Mouse (Mus musculus): ENCODE data around the gene Frmd6.

Frmd6 gene

DNA sequence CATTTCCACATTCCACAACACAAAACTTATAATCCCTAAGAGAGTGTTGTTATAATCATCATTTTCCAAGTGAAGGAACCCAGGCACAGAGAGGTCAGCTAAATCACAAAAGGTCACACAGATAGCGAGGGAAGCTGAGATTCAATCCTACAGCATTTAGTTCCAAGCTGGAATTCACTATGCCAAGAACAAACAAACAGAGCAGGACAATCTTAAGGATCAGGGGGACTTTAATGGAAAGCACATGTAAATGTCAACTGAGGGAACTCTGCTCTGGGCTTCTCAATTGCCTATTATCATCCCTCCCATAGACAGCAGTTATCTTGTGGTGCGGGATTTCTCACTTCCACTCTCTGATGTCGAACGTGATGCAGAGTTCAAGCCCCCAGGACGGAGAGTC is 17.8 kb upstream of the Frmd6 start:
- no peak for ATAC-seq (ENCODE audit: insufficient number of reproducible peaks, low FRiP score, low TSS enrichment)

DNA sequence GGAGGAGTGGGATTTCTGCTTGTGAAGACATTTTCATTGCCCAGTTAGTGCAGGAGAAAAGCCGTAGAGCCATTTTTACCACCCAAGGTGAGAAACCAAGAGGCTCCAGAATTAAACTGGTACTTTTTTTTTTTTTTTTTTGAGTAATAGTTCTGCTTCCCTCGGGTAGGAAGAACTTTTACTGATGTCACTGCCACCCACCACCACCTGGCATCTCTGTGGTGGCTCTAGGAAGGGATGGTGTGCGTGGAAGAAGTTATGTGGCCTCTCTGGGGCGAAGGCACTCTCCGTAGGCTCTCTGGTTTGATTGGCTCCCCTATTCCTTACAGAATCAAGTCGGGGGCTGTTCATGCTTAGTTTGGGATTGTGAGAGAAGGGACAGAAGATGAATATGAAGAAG is 17.3 kb upstream of the Frmd6 start:
- no peak for ATAC-seq (ENCODE audit: insufficient number of reproducible peaks, low FRiP score, low TSS enrichment)

DNA sequence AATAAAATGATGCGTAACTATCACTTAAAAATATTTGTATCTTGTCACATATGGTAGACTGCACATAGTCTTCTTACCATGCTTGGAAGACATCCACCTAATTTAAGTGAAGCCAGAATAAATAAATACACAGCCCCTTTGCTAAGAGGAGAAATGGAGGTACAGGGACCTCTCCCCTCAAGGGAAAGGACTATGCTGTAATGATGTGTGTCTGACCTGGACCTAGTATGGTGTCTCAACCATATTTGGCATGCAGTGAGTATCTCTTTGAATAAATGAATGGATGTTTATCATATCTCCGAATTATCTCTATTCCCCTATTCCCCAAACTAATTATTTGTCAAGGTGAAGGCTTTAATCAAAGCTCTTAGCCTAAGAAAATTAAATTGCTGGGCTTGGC is 15.4 kb upstream of the Frmd6 start:
- no peak for ATAC-seq (ENCODE audit: insufficient number of reproducible peaks, low FRiP score, low TSS enrichment)

DNA sequence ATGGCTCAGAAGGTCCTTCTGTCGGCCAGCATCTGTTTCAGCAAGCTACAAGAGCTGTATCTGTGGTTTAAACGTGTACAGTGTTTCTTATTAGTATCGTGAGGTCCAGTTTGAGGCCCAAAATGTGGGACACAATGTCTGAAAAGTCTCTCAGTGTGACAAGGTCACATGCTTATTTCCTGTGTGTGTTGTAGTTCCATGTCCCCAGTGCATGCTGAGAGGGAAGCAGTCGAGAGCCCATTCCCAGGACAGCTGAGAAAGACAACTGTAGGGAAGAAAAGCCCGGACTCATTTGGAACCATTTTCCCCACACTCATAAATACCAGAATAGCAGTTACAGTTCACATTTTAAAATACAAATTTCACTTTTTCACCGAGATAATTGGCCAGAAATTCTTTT is 13.5 kb upstream of the Frmd6 start:
- no peak for ATAC-seq (ENCODE audit: insufficient number of reproducible peaks, low FRiP score, low TSS enrichment)

DNA sequence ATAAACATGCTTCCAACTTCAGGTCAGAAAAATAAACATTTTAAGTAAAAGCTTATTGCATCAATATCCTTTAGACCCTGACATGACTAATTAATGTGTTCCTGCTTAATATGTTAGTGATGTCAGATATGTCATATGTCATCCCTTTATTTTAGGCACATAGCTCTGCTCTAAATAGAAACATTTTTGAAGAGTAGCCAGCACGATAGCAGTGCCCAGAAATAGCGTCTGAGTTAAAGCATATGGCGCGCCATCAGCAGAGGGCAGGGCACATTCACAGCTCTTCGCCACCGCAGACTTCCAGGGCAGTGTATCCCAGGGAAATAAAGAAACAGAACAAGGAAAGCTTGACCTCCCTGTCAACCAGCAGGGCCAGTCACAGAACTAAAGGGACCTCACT is 13.1 kb upstream of the Frmd6 start:
- peak; percentile 89 for ATAC-seq (ENCODE audit: insufficient number of reproducible peaks, low FRiP score, low TSS enrichment)

DNA sequence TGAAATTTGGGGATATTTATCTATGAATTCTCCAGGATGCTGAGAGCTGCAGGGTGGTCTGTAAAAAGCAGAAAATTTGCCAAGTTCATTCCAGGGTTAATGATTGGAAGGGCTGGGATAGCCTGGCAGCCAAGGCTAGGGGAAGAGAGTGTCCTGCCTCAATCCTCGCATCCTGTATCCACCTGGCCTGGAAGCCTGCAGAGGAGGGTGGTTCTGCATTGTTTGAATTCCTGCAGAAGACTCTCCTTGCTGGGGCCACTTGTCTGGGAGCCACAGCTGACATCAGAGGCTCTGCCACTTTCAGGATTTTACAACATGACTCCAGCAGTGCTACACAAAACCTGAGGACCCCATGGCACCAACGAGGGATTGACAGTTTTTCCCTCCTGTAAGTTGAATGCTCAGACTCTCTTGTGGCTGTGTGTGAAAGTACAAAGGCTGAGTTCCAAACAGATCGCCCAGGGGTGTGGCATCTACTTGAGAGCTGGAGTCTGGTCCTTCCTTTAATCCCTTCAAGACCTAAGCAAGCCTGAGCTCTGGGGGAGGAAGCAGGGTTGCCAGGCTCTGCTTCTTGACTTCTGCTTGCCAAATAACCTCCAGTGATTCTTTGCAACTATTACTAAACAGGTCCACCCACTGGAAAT is 12.4 kb upstream of the Frmd6 start:
- no peak for ATAC-seq (ENCODE audit: insufficient number of reproducible peaks, low FRiP score, low TSS enrichment)

DNA sequence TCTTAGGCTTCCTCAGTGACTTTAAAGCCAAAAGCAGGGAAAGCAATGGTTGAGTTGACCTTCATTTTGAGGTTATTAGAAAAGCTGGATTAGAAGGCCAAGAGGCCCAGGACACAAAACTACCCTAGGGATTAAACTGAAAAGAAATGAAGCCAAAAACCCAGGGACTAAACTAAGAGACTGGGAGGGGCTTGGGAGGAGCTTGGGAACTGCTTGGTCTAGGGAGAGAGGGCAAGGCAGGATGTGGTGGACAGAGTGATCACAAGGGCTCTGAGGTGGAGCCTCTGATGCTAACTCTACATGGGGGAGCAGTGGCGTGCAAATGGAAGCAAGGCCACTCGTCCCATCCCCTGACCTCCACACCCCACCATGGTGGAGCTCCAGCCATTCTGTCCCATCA is 8.6 kb upstream of the Frmd6 start:
- ATAC-seq (ENCODE audit: insufficient number of reproducible peaks, low FRiP score, low TSS enrichment), result no peak

DNA sequence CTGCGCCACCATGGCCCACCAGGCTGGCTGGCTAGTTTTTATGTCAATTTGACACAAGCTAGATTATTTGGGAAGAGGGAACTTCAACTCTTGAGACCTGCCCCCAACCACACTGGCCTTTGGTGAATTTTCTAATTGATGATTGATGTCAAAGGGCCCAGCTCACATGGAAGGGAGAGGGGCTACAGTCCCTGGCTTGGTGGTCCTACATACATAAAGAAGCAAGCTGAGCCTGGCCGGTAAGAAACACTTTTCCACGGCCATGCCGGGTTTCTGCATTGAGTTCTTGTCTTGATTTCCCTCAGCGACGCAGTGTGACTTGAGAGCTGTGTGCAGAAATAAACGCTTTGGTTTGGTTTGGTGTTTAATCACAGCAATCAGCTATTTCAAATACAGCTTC is 1.3 kb upstream of the Frmd6 start:
- no peak for ATAC-seq (ENCODE audit: insufficient number of reproducible peaks, low FRiP score, low TSS enrichment)

DNA sequence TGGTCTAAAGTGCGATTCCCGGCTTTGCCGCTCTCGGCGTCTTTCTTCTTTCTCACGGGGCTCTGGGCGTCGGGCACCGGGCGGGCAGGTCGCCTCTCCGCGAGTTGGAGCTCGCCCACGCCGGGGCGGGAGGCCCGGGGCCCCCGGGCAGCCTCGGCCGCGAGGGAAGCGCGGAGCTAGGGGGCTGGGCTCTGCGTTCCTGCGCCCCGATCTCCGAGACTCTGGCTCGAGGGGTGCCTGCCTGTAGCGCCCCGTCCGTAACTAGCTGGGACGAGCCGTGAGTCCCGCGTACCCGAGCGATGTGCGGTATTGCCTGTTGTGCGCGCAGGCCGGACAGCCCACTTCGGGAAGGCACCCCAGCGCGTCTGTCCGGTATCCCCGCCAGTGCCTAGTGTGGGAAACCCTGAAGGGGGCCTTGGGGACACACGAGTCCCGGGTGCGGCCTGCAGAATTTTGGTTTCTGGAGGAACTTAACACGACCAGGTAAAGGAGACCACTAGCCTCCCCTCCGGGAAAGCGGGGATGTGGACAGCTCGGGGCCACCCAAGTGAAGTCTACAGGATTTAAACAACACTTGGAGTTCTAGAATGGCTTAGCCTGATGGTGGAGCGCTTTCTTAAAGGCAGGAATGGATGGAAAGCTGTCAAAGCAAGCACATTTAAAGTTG is 470 bp downstream of the Frmd6 start:
- ATAC-seq (ENCODE audit: insufficient number of reproducible peaks, low FRiP score, low TSS enrichment), result peak; percentile 37

DNA sequence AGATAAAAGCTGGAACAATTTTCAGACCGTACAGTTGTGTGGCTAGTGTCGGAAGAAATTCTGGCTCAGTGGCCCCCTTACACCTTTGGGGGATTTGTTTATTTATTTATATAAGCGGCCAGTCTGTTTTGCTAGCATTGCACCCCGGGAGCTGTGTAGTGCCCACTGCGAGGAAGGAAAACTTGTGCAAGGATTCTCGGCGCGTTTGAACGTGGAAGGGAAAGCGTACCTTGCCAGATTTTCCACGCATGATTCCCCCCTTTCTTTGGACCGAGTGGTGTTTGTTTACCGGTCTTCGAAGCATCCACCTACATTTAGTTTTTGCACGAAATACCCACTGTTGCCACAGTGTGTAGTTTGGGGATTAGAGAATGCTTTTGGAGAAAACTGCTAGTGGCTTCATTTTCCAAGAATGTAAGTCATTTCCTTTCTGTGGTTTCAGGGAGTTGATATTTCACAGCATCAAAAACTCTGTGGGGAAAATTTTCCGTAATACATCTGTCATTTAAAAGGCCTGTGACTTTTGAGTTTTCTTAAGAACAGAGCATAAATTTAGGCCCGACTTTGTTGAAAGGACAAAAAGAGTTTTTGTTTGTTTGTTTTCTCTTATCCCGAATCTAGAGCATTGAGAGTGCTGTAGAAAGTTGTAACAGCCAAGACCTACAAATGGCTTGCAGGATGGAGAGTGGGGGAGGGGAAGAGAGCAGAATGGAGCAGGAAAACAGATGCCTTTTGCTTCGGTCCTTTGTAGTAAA is 1.2 kb downstream of the Frmd6 start:
- ATAC-seq (ENCODE audit: insufficient number of reproducible peaks, low FRiP score, low TSS enrichment), result no peak

DNA sequence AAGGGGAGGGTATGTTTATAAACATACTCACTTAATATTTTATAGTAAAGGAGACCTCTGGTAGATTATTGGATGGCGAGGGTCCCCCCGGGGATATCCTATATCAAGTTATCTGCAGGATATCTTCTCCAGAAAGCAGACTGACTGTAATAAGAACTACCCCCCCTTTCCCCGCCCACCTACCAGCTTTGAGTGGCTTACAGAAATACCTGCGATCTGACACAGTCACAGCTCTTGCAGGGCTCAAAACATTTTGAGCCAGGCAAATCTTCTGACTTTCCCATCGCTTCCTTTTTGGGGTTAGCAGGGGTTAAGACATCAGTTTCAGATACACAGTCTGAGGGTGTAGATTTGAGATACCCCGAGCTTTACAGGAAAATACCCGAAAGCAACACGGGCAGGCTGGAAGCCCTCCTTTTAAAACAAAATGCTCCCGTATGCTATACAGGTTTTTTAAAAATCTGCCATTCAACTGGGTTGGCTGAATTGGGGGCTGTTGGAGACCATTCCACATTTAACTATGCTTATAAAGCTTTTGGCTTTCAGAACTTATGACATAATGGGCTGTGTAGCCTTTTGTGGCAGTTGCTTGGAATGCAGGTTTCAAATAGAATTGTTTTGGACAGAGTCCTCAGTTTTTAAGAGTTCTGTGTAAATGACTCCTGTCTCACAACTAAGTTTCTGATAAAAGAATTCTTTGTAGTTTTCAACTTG is 2.0 kb downstream of the Frmd6 start:
- no peak for ATAC-seq (ENCODE audit: insufficient number of reproducible peaks, low FRiP score, low TSS enrichment)

DNA sequence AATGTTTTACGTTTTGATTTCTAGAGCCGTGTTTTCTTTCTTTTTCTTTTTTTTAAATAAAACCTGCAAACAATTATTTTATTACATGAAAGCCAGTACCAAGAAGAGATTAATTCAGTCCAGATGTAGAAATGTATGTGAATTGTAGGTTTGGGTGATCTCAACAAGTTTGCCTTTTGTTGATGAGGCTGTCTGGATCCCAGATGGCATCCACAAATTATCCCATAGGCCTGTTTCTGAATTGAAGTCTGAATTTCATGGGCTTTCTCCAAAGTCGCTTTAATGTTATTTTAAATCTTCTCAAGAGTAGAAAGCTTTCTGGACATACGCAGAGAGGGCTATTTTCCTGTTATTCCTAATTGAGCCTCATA is 2.6 kb downstream of the Frmd6 start:
- ATAC-seq (ENCODE audit: insufficient number of reproducible peaks, low FRiP score, low TSS enrichment), result no peak

DNA sequence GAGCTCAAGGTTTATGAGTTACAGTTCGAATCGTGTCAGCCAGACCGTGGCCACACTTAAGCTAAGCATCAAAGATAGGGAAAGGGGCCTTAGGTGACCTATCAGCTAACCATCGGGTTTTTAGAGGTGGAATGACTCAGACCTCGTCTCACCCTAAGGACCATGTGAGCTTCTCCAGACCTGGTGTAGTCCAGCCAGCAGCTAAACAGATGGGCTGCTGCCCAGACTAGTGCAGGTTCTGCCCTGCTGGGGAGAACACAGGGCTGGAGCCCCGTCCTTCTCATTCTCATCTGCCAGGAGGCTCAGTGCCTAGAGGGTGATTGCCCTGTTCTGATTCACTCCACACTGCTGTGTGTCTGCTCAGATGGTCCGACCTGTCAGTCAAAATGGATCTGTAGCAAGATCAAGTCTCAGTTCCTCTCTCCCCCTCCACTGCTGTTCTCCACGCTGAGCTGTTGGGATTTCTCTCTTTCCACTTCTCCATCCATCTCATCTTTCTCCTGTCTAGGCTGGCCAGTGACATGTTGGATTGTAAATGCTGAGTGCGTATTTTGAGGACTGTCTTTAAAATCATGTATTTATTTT is 5.8 kb downstream of the Frmd6 start:
- ATAC-seq (ENCODE audit: insufficient number of reproducible peaks, low FRiP score, low TSS enrichment), result peak; percentile 50; the same call in 1 of the 2 replicates

DNA sequence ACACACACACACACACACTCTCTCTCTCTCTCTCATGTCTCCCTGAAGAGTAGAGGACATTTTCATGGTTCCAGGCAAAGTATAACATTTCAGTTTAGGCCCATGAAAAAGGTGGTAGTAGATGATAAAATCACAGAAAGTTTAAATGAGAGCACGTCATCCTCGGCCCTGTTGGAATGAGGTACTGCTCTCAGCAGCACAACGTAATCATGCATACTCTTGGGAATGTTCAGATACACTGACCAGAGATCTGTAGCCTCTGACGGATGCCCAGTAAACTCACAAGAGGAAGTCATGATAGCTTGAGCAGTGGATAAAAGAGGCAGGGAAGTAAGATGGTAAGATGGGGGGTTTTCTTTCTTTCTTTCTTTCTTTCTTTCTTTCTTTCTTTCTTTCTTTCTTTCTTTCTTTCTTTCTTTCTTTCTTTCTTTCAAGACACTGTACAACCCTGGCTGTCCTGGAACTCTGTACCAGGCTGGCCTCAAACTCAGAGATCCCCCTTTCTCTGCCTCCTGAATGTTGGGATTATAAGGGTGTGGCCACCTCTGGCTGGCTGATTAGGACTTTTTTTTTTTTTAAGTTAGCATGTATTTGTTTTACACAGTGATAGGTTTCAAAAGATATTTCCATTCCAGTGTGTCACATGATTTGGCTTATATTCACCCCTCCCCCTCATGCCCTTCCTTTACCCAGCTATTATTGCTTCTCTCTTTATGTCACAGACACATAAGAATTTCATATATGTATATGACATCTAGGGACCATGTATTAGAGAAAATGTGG is 7.1 kb downstream of the Frmd6 start:
- ATAC-seq (ENCODE audit: insufficient number of reproducible peaks, low FRiP score, low TSS enrichment), result no peak

DNA sequence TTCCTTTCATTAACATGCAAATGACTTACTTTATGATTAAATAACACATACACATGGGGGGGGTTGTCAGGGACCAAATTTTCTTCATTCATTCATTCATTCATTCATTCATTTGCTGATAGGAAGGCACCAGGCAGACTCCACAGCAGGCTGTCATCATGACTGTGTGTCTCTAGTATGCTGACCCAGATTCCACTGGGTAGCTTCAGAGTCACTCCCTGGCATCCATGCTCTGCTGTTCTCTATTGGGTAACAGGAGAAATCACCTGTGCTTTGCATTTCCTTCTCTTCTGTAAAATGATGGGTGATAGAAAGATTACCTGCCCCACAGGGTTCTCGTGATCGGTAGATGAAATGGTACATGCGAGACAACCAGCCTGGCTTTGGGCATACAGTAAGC is 7.7 kb downstream of the Frmd6 start:
- ATAC-seq (ENCODE audit: insufficient number of reproducible peaks, low FRiP score, low TSS enrichment), result peak; percentile 69; the same call in 1 of the 2 replicates

DNA sequence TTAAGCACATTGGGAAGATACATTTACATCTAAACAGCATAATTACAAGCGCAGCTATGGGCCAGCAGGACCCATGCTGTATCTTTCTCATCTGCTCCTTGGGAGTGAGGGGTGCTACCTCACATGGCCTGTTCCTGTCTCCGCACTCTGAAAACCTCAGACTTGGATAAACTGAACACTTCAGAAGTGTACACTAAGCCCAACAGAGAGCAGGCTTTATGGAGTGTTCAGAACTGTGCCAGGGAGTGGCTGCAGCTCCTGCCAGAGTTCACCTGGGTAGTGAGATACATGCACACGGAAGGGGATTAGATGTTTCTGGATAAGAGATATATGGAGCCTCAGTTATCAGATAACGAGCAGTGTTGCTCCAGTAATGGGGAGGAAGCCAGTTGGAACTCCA is 8.7 kb downstream of the Frmd6 start:
- ATAC-seq (ENCODE audit: insufficient number of reproducible peaks, low FRiP score, low TSS enrichment), result no peak

DNA sequence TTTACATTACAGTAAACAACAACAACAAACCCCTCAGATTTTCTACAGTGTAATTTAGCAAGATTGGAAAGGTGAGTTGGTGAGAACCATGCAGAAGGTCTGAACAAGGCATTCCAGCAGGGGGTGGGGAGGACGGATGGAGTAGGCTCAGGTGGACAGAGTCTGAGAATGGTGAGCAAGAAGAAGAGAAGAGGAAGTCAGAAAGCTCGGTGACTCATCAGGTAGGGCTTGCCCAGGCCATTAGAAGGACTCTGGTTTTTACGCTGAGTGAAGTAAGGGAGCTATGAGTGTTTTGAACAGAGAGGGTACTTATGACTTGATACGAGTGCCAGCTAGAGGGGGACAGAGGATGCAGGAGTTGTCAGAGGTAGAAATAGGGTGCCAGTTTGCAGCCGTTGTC is 9.7 kb downstream of the Frmd6 start:
- ATAC-seq (ENCODE audit: insufficient number of reproducible peaks, low FRiP score, low TSS enrichment), result no peak

DNA sequence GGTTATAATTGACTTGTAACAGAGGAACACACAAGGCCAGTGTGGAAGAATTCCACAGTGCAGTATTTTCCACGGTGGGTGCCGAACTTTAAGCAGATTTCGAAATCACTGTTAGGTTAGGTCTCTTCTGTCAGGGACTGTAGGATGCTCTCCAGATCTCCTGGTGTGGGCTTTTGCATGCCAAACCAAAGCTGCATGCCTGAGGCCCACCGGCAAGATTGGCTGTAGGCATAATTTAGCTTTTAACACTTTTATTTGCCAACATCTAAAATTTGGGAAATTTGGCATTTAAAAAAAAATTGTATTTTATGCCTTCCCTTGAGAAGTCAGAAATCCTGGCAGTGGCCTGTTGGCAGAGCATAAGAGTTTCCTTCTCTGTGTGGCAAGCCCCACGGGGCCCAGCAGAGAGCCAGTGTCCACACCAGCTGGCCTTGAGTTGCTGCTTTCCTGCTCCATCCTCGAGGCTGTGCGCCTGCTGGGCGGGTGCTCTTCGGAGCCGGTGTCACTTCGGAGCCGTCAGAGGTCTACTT is 12.5 kb downstream of the Frmd6 start:
- peak; percentile 82 for ATAC-seq (ENCODE audit: insufficient number of reproducible peaks, low FRiP score, low TSS enrichment)

DNA sequence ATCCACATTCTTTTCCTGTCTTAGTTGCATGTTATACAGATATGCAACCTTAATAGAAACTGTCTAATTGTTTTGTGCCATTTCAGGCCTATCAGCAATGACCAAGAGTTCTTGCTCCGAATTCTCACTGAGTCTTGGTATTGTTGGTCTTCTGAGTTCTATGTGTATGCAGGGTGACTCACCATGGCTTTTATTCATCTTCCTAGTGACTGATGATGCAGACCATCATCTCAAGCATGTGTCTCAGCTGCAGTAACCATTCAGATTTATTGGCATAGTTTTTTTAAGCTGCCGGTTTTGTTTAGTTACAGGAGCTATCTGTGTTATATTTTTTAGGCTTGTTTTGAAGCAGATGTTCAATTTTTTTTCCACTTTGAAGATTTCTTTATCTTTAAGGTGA is 20.1 kb downstream of the Frmd6 start:
- no peak for ATAC-seq (ENCODE audit: insufficient number of reproducible peaks, low FRiP score, low TSS enrichment)

DNA sequence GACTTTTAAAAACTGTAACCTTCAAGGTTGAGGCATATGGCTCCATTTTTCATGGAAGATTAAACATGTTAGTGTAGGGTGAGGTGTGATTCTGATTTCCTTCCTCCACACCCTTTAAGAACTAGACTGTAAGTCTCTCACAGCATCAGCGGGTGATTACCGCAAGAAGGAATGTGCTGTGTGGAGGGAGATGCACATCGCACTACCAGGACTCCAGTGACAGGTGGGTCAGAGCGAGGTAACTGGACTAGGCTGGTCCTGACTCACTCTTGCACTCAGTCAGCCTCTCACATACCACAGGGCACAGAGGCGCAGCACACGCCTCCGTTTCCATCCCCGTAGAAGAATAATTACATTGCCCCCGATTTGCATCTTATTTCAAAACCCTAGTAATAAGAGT is 23.7 kb downstream of the Frmd6 start:
- no peak for ATAC-seq (ENCODE audit: insufficient number of reproducible peaks, low FRiP score, low TSS enrichment)

Data from cerebellum, adult (tissue).